Mouse (Mus musculus): ENCODE measurements at regions not wholly inside any gene's neighbourhood (a gene's known extent, or its start where the extent isn't known, plus 50 kb on each side); places are given as distances from the start of the nearest gene placed in this dataset.

GRCm38 (mm10) chr16:84581166-84581565 lies 66.2 kb downstream of the A730009L09Rik start:
- DNase-seq (ENCODE audit: low spot score), result no peak

GRCm38 (mm10) chr16:84583323-84583722 lies 68.4 kb downstream of the A730009L09Rik start:
- DNase-seq (ENCODE audit: low spot score), result no peak

GRCm38 (mm10) chr16:84583773-84584229 lies 68.9 kb downstream of the A730009L09Rik start:
- DNase-seq (ENCODE audit: low spot score), result no peak

- DNase-seq (ENCODE audit: low spot score), result no peak
Measured at GRCm38 (mm10) chr16:84584724-84585399, 69.9 kb downstream of the A730009L09Rik start.

- DNase-seq (ENCODE audit: low spot score), result no peak
Measured at GRCm38 (mm10) chr16:84592978-84593377, 78.1 kb downstream of the A730009L09Rik start.

- DNase-seq (ENCODE audit: low spot score), result no peak
Measured at GRCm38 (mm10) chr16:84602969-84603368, 88.0 kb downstream of the A730009L09Rik start.

- no peak for DNase-seq (ENCODE audit: low spot score)
Measured at GRCm38 (mm10) chr16:84603465-84604205, 88.7 kb downstream of the A730009L09Rik start.

GRCm38 (mm10) chr16:84604272-84604975 lies 89.5 kb downstream of the A730009L09Rik start:
- DNase-seq (ENCODE audit: low spot score), result no peak

GRCm38 (mm10) chr16:84606010-84606803 lies 91.3 kb downstream of the A730009L09Rik start:
- DNase-seq (ENCODE audit: low spot score), result no peak

- DNase-seq (ENCODE audit: low spot score), result no peak
Measured at GRCm38 (mm10) chr16:84606804-84607095, 91.8 kb downstream of the A730009L09Rik start.

- no peak for DNase-seq (ENCODE audit: low spot score)
Measured at GRCm38 (mm10) chr16:84607503-84607902, 92.6 kb downstream of the A730009L09Rik start.

- no peak for DNase-seq (ENCODE audit: low spot score)
Measured at GRCm38 (mm10) chr16:84615683-84616082, 100.8 kb downstream of the A730009L09Rik start.

GRCm38 (mm10) chr16:84616132-84616531 lies 101.2 kb downstream of the A730009L09Rik start:
- no peak for DNase-seq (ENCODE audit: low spot score)

- no peak for DNase-seq (ENCODE audit: low spot score)
Measured at GRCm38 (mm10) chr16:84618379-84618778, 103.5 kb downstream of the A730009L09Rik start.

GRCm38 (mm10) chr16:84619876-84620275 lies 105.0 kb downstream of the A730009L09Rik start:
- no peak for DNase-seq (ENCODE audit: low spot score)

- no peak for DNase-seq (ENCODE audit: low spot score)
Measured at GRCm38 (mm10) chr16:84620861-84621260, 105.9 kb downstream of the A730009L09Rik start.

- DNase-seq (ENCODE audit: low spot score), result peak; percentile 79
Measured at GRCm38 (mm10) chr16:84621300-84622031, 106.5 kb downstream of the A730009L09Rik start.

- no peak for DNase-seq (ENCODE audit: low spot score)
Measured at GRCm38 (mm10) chr16:84623346-84624085, 108.6 kb downstream of the A730009L09Rik start.

- DNase-seq (ENCODE audit: low spot score), result no peak
Measured at GRCm38 (mm10) chr16:84624443-84625109, 109.7 kb downstream of the A730009L09Rik start.

GRCm38 (mm10) chr16:84625110-84625722 lies 110.3 kb downstream of the A730009L09Rik start:
- DNase-seq (ENCODE audit: low spot score), result no peak
